Mouse (Mus musculus) urinary bladder, postnatal 25 days (tissue): ENCODE results near the gene Lpp.
"Not testable (repeated sequence)": the region's sequence is repeated elsewhere in the genome, so short reads cannot be mapped to it uniquely, and the experiment has no call there.

Source experiments
- DNase-seq: peaks from one replicate; pipeline ENCODE4 v3.0.0; 2022; ENCODE audit warnings: low spot score

Lpp gene

DNA sequence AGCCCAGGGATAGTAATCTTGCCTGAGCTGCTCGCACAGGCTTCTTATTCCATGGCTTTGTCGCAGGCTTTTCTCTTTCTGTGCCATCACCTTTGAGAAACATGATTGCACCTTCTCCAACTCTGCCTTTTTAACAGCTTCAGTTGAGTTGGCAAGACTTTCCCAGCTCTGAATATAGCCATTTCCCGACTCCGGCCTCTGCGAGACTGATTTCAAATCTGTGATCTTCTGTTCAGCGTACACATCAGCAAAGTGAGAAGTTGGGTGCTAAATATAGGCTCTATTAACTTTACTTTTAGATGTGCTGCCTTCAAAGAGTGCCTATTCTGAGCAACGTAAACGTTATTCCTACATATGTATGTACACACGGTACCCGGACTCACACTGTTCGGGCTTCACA is 597.0 kb downstream of the Lpp start:
- no peak for DNase-seq

DNA sequence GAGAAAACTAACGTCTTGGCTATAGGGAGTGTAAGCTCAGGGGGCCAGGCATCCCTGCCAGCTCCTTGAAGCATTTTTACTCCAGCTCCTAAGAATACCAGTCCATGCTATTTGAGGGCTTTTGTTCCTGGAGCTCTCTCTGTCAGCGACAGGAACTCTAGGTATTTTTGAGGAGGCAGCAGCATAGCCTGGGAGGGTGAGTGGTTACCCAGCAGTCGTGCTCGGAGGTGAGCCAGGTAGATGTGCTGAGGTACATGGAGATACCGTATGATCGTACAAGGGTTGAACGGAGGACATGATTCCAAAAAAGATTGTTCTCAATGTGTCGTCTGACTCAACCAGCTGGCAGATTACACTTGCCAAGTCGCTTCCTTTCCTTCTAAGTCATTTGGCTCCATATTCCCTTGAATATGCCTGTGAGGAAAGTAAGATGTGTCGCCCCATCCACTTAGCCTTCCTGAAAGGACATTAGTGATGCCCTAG is 597.8 kb downstream of the Lpp start:
- no peak for DNase-seq

DNA sequence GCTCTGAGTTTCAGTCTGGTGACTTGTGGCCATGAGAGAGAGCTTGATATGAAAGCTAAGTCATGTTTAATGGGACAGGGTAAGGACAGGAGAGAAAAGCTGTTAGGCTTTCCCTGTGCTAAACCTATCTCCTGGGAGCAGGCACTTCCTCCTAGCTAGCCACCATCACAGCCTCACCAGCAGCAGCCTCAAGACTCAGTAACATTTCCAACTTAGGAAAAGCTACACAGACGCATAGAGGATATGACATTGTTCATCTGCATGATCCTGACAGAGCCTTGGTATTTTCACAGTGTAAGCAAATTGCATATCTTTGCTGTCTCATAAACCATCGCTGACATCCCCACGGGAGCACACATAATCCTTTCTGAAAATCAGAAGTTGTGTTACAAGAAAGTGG is 598.7 kb downstream of the Lpp start:
- DNase-seq, result no peak

DNA sequence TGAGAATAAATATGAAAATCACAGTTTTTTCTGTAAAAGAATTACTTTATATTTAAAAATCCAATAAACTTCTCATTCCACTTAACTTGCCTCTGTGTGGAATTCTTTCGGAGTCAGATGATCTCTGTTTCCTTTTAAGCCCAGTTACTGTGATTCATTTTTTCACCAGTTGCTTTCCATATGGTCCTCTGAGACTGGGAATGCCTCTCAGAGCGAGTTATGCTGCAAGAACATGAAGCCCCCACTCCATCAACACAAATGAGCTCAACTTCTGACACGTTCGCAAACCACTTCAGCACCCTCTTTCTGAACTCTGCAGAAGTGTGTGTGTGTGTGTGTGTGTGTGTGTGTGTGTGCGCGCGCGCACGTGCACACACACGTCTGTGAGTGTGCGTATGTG is 599.2 kb downstream of the Lpp start:
- no peak for DNase-seq

DNA sequence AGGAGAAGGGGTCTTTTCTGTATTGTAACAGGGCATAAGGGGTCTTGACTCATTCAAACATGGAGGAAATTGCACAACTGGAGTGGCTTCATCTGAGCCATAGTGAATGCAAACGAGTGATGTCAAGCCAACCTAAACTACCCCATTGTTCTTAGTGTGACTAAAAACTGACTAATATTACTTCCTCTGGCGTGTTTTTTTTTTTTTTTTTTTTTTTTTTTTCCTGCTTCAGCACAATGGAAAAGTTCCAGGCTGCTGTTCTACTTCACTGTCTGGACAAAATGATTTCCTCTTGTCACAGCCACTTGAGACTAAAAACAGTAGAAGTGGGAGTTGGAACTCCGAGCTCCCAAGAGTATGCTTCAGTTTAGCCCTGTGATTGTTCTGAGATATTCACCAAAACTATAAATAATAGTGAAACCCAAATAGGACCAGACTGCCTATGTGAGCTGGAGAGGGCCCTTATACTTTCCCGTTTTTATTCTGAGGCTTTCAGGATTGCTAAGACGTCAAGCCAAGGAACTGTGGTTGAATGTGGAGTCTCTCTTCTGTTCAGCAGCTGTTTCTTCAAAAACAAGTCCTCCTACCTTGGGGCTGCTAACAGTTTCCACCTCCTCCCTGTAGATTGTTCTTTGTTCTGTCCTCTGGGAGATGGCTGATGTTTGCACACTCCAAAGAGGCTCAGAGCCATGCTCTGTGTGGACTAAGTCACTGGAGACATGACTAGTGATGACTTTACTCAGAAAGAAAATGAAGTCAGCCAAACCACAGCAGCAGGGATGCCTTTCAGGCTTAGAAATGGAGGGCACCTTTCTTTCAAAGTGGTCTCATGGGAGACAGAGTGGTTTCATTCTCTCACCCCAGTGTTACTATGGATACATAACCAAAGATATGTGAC is 617.9 kb downstream of the Lpp start:
- no peak for DNase-seq

DNA sequence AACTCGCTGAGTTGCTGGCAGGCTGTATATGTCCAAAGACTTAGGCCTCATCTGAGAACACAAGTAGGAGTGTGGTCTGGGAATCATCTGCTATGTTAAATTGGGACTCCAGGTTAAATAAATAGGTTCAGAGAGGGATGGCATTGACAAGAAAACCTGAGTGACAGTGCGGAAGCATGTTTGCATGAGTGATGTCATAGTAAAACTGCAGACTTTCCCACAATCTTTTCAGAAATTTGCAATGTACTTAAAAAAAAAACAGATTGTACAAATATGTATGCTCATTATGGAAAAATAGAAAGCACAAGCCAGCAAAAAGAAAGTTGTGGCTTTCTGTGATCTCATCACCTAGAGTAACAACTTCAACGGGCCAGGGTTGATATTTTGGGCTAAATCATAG is 619.6 kb downstream of the Lpp start:
- no peak for DNase-seq

DNA sequence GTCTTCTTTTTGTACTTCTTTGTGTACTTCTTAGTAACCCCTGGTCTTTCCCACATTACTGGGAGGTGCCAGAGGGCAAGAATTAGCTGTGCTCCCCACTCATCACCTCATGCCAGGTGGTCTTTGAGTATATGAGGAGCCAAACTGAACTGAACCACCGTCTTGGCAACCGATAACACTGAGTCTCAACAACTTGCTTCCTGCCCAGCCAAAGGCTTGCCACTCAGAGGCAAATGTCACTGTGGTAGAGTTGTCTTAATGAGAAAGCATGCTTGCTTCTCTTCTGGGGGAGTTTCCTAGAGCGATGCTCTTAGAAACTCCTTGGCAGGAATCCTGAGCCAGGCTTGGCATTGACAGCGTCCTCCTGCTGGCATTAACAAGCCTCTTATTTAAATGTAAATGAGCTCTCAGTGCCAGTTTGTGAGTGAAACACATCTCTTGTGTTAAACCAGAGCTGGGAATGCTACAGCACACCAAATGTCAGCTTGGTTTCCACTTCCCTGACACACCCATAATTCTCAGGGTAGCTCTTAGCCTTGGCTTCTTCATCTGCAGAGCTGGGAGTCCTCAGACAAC is 623.0 kb downstream of the Lpp start:
- no peak for DNase-seq

DNA sequence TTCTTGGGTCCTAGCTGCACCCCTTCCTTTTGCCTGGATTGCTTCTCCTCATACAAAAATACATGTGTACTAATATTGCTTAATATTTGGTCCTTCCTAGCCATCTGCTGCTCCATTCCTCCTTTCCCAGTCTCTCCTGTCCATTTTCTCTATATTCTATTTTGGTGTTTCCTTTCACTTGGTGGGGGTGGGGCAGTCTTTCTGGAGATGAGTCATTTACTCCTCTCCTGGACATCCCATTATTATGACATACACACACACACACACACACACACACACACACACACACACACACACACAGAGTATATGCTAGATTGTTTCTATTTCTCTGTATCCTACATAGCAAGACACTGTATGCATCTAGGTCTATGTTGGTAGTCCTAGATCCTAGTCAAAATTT is 623.7 kb downstream of the Lpp start:
- no peak for DNase-seq

DNA sequence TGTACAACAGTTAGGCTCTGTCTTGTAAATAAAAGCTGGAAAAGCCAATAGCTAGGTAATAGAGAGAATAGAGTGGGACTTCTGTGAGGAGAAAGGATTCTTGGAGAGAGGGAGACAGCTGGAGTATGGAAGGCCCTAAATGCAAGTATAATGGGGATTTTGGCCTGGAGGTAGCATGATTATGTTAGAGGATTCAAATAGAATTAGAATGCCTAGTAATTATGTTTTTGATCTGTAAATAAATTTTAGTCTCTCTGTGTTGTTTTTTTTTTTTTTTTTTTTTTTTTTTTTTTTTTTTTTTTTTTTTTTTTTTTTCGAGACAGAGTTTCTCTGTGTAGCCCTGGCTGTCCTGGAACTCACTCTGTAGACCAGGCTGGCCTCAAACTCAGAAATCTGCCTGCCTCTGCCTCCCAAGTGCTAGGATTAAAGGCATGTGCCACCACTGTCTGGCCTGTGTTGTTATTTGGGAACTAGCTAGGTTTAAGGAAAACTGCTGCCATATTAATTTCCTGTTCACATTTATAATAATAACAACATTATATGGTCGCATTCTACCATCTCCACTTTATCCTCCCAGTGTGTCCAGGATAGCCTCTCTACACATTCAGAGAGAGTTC is 628.5 kb downstream of the Lpp start:
- DNase-seq, result not testable (repeated sequence)

DNA sequence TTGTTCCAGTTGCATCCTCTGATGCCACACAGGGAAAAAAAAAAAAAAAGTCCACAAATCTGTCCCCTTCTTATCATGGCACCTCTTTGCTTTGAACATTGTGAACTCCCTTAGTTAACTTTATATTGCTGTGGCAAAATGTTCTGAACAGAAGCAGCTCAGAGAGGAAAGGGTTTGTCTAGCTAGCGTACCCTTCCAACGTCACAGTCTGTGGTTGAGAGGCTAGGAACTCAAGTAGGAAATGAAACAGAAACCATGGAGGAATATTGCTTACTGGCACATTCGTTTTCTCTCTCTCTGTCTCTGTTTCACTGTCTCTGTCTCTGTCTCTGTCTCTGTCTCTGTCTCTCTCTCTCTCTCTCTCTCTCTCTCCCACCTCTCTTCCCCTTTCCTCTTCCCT is 631.3 kb downstream of the Lpp start:
- no peak for DNase-seq

DNA sequence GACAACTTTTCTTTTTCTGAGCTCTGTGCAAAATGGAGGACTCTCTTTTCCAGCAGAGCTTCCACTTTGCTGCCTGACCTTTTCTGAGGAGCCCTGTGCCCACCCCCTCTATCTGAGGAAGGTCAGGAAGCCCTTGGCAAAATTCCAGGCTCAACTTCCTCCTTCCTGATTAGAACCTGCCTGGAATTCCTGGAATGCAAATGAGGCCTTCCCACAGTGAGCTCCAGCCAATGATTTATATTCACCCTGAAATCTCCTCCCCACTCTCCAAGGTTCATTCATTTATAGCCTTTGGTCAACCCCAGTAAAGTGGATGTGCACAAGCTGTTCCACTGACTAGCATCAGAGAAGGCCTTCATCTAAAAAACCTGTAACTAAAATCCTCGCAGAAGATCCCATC is 632.9 kb downstream of the Lpp start:
- DNase-seq, result no peak

DNA sequence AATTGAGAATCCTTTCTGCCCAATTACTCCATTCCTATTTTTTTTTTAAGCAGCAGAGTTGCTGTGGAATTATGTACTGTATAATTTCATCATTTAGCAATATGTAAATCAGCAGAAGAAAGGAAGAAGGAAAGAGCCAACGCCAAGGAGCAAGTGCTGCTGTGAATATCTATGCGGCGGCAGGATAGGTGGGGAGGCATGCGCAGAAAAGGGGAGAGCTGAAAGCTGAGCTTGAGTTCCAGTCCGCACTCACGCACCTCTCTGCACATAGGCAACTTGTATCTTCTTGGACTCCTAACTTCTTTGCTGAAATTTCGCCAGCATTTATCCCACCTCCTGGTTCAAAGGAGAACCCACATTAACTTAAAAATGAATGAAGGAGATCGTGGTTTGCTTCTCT is 636.2 kb downstream of the Lpp start:
- no peak for DNase-seq

DNA sequence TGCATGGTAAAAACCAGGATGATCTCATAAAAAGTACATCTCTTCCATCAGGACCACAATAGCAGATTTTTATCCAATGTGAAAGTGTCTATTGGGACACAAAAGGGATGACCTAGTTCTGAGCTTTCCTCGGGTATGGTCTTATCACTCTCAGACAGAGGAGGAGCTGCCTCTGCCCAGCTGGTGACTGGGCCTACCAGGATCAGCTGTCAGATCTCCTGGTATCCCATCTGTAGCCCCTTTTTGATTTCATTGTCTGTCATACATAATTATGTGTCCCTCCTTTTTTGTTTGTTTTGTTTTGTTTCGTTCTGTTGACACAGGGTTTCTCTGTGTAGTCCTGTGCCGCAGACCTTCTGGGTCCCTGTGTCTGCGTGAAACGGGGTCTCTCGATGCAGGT is 644.1 kb downstream of the Lpp start:
- no peak for DNase-seq

DNA sequence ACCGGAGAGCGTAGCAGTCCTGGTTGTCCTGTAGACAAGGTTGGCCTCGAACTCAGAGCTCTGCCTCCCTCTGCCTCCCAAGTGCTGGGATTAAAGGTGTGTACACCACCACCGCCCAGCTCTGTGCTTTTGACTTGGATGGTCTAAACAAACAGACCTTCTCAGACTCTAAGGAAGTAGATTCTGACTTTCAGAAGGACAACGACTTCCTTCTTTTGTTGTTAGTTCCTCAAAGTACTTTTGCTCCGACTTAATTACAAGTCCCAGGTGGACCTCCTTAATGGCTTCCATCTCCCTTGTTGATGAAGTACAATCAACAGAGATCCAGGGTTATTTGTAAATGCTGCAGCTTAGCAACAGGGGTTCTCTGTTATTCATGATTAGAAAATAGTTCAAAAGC is 645.2 kb downstream of the Lpp start:
- DNase-seq, result no peak

DNA sequence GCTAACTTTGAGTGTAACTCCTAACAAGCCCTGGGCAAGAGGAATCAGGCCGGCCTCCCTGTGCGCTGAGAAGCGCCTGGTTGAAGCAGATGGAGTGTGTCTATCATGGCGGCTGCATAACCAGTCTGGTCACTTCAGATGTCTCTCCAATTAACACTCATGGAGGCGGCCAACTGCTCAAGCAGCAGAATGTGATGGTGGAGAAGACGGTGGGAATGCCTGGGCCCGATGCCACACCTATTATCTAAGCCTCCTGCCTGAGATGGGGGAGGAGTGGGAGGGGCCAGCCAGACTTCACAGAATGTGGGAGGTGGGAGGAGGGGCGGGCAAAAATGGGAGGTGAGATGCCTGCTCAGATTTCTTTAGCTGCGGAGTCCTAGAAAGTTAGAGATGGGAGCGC is 646.6 kb downstream of the Lpp start:
- no peak for DNase-seq

DNA sequence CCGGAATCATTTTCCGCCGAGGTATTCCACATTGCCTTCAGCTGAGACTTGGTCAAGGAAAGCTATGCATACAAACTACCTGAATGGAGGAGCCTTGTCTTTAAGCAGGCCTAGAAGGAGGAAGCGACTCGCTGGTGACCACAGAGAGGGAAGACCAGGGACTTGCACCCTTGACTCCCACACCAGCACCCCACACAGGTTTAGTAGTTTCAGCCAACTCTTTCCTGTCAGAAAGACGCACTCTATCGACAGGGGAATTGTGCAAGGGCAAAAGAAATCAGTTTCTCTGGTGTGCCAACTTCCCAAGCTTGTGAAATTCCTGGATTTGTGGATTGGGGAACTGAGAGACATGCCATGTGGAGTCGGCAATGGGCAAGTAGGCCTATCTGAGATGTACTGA is 647.9 kb downstream of the Lpp start:
- DNase-seq, result no peak

DNA sequence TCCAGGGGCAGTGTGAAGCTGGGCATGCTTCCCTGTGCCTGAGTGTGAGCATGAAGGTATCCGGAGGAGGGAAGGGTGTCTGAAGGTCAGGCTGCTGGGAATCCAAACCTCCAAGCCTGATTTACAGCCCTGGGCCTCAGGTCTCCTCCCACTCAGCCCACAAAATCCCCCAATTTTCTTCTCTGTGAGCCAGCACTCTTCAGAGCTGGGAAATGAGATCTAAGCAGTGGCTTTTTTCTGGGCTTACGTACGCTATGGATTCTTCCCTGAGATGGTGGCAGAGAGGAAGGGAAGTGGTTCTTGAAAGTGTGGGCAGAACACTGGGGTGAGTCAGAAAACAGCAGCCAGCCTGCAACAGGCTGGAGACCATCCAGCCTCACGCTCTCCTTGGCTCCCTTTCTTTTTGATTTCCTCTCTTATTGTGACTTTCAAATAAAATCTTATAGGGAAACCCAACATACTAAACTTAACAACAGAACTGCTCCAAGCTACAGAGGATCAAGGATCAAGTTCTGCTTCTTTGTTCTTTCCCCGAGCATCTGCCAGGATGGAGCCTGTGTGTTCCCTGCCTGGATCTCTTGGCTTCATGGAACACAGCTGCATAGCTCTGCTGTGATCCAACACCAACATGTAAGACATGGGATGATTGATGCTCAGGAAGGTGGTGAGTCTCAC is 648.7 kb downstream of the Lpp start:
- DNase-seq, result no peak
